Mouse (Mus musculus) ES-E14 (cell line): Measurements from ENCODE around the gene Zfp57. TPM values are rescaled to one million over a fixed set of nuclear protein-coding genes. Genes with fewer than 3 reads are reported as not detected.

Source experiments
- DNase-seq: peaks from one replicate; pipeline ENCODE4 v3.0.0-alpha.2; 2013; ENCODE audit warnings: low read depth, low spot score
- H3K27ac ChIP-seq: 2 replicates; pipeline ENCODE4 v1.5.1; 2012; ENCODE audit warnings: low read depth, mild to moderate bottlenecking, low read length, moderate library complexity, mixed read lengths; ENCODE audit not compliant: poor library complexity, insufficient read depth, severe bottlenecking
- H3K36me3 ChIP-seq: 2 replicates; pipeline ENCODE4 v1.6.1; 2012; ENCODE audit warnings: mild to moderate bottlenecking, low read length, moderate library complexity, mixed read lengths; ENCODE audit not compliant: control insufficient read depth, poor library complexity, insufficient read depth, severe bottlenecking
- H3K4me1 ChIP-seq, 2 experiments: fragments of 150-350 bp in 1 of 2; sonication (generic) in 1 of 2; 2 replicates each; pipeline ENCODE4 v1.6.1; 2012; ENCODE audit warnings: low read length in 2 of 2, mild to moderate bottlenecking in 1 of 2, mixed read lengths in 1 of 2; ENCODE audit not compliant: control insufficient read depth in 2 of 2, insufficient read depth in 2 of 2, poor library complexity in 1 of 2
- H3K4me3 ChIP-seq, 2 experiments: fragments of 150-350 bp in 1 of 2; sonication (generic) in 1 of 2; 2 replicates each; pipeline ENCODE4 v1.5.1; 2012; ENCODE audit warnings: low read length in 2 of 2, low read depth in 1 of 2, mild to moderate bottlenecking in 1 of 2, mixed read lengths in 1 of 2; ENCODE audit not compliant: insufficient read depth in 1 of 2, poor library complexity in 1 of 2, severe bottlenecking in 1 of 2
- H3K9ac ChIP-seq: 2 replicates; pipeline ENCODE4 v1.6.1; 2012; ENCODE audit warnings: low read depth, mild to moderate bottlenecking, low read length, mixed read lengths; ENCODE audit not compliant: poor library complexity, insufficient read depth, severe bottlenecking
- H3K9me3 ChIP-seq: fragments of 150-350 bp; sonication (generic); 2 replicates; pipeline ENCODE4 v1.6.1; 2012; ENCODE audit warnings: low read depth, mild to moderate bottlenecking, low read length; ENCODE audit not compliant: control insufficient read depth, insufficient read depth
- CHD2 ChIP-seq: IDR thresholded peaks from 2 replicates; pipeline ENCODE4 v1.6.1; 2014; ENCODE audit warnings: mild to moderate bottlenecking, low read depth, low read length, inconsistent platforms
- HCFC1 ChIP-seq: IDR thresholded peaks from 2 replicates; pipeline ENCODE4 v1.6.1; 2012; ENCODE audit warnings: low read length, inconsistent platforms, borderline replicate concordance; ENCODE audit not compliant: insufficient read depth
- MAFK ChIP-seq: IDR thresholded peaks from 2 replicates; pipeline ENCODE4 v1.6.1; 2014; ENCODE audit warnings: mild to moderate bottlenecking, low read depth, low read length, inconsistent platforms; ENCODE audit not compliant: insufficient read depth
- ZC3H11A ChIP-seq: IDR thresholded peaks from 2 replicates; pipeline ENCODE4 v1.6.1; 2012; ENCODE audit warnings: low read depth, mild to moderate bottlenecking, inconsistent platforms, low read length, borderline replicate concordance
- ZNF384 ChIP-seq: IDR thresholded peaks from 2 replicates; pipeline ENCODE4 v1.6.1; 2012; ENCODE audit warnings: low read depth, low read length, inconsistent platforms
- in situ Hi-C, 2 experiments: fragments of 600-800 bp; cut with MboI; formaldehyde crosslinking; loops; one replicate each; pipeline ENCODE4 v1.15.1; 2025; ENCODE audit warnings: low sequenced_read_pairs in 2 of 2, inconsistent platforms in 1 of 2; ENCODE audit not compliant: unreplicated experiment in 2 of 2
- total RNA-seq: library from RNA; depleted of rRNA; stranded (reverse); fragments of 300-350 nt; gene quantifications from 2 replicates; pipeline ENCODE4 v1.2.3, GENCODE M21; 2012

Gene Zfp57
- total RNA-seq, 1 experiment, result 360 TPM

DNA sequence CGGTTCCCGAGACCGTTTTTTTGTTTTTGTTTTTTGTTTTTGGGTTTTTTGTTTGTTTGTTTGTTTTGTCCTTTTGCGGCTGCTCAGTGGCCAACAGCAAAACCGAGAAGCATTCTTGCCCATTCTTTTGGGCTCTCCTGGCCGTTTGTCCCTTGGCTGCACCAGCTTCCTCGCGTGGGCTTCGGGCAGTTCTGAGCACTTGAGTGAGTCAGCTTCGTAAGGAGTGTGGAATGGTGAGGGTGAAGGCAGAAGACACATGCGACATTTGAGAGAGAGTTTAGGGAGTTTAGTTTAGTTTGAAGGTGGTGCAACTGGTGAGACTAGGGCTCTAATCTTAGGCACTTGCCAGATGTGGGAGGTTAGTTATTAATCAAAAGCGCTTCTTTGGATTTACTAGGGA, 42.1 kb upstream of the Zfp57 start:
- peak overlapping the region; percentile 32 for H3K27ac ChIP-seq

DNA sequence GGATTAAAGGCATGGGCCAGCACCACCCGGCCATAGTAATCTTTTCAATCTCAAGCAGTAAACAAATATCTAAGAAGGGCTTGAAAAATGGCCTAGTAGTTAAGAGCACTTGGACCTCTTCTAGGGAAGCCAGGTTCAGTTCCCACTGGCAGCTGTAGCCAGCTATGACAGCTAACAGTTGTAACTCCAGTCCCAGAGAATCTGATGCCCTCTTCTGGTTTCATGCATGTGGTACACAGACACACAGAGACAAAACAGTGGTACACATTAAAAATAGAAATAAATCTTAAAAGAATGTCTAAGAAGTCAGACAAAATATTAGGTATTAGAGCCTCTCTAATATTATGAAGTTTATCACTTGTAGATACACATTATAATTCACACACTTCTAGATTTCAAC, 39.8 kb upstream of the Zfp57 start:
- H3K4me1 ChIP-seq, result peaks cover 2 to 4% of the 10 kb centered on the region in 2 experiments; a peak in 1 of 4 replicates
- DNase-seq, result no peak
- in situ Hi-C loops, result no loop called here
- no peak overlapping the region for H3K27ac ChIP-seq
- H3K9me3 ChIP-seq, result no peaks in the 10 kb centered on the region
- no peak for TF ChIP-seq CHD2
- no peak overlapping the region for H3K9ac ChIP-seq
- H3K36me3 ChIP-seq, result no peaks in the 10 kb centered on the region; the same call in 1 of the 2 replicates
- H3K4me3 ChIP-seq, result no peak overlapping the region

More for the DNA sequence above, 42.1 kb upstream of the Zfp57 start:
- Histone ChIP-seq H3K4me3 (peak overlapping the region; percentile 85 to 88), H3K4me1 (peaks cover 2 to 4% of the 10 kb centered on the region in 2 experiments; a peak in 1 of 4 replicates), H3K9me3 (no peaks in the 10 kb centered on the region), H3K36me3 (no peaks in the 10 kb centered on the region), H3K9ac (peak overlapping the region; percentile 85)
- TF ChIP-seq CHD2 (no peak), ZC3H11A (no peak), HCFC1 (no peak), MAFK (no peak), ZNF384 (no peak)
- no peak for DNase-seq
- in situ Hi-C loops, result no loop called here

DNA sequence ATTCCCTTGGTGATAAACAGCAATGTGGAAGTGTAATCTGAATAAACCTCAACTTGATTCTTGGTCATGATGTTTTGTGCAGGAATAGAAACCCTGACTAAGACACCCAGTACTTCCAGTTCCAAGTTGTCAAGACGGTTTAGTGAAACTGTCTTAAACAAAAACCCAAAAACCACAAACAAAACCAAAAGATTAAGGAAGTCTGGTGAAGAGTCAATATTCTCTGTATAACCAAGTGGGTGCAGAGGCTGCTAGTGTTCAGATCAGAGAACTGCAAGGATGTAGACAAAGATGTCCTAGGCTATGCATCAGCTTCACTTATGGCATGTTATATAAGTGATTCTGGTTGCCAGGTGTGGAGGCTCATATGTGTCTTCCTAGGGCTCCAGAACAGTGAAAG, 34.1 kb upstream of the Zfp57 start:
- Histone ChIP-seq H3K9me3 (no peaks in the 10 kb centered on the region), H3K9ac (no peak overlapping the region), H3K36me3 (peaks cover 13% of the 10 kb centered on the region), H3K27ac (no peak overlapping the region), H3K4me1 (peaks cover 5 to 8% of the 10 kb centered on the region in 2 experiments; a peak in 2 of 4 replicates), H3K4me3 (no peak overlapping the region)
- in situ Hi-C loops, result no loop called here
- TF ChIP-seq ZC3H11A, result no peak
- TF ChIP-seq CHD2, result no peak
- no peak for TF ChIP-seq MAFK
- DNase-seq, result no peak

DNA sequence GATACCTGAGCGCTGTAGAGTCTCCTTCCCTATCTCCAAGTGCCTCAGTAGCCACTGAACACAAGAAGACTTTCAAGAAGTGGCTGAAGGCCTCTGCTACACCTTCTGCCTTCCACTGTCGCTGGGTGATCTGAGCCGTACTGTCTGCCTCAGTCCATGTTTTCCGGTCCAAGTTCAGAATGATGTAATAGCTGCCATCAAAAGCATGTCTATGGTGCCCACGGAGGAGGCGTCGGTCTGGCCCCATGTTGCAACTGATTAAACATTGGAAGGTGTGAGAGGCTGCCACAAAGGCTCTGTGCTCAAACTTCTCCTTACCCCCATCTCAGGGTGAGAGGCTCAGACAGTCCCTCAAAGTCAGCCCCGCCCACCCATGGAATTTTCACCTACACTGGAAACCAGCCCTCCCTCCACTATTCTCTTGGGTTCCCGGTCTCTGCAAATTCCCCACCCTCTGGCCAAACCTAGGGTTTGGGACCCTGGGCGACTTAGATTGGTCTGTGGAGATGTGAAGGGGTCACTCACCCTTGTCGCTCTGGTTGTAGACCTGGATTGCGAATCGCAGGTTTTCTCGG, 30.6 kb upstream of the Zfp57 start:
- peaks cover 27 to 36% of the 10 kb centered on the region in 2 experiments for H3K4me1 ChIP-seq
- peak overlapping the region; percentile 85 for H3K9ac ChIP-seq
- peaks cover 13% of the 10 kb centered on the region for H3K36me3 ChIP-seq
- in situ Hi-C loops, result no loop called here
- peak overlapping the region; percentile 28 to 63 for H3K4me3 ChIP-seq
- H3K27ac ChIP-seq, result peak overlapping the region; percentile 91
- TF ChIP-seq HCFC1 (no peak), ZC3H11A (no peak), CHD2 (no peak)
- DNase-seq, result no peak
- no peaks in the 10 kb centered on the region for H3K9me3 ChIP-seq

DNA sequence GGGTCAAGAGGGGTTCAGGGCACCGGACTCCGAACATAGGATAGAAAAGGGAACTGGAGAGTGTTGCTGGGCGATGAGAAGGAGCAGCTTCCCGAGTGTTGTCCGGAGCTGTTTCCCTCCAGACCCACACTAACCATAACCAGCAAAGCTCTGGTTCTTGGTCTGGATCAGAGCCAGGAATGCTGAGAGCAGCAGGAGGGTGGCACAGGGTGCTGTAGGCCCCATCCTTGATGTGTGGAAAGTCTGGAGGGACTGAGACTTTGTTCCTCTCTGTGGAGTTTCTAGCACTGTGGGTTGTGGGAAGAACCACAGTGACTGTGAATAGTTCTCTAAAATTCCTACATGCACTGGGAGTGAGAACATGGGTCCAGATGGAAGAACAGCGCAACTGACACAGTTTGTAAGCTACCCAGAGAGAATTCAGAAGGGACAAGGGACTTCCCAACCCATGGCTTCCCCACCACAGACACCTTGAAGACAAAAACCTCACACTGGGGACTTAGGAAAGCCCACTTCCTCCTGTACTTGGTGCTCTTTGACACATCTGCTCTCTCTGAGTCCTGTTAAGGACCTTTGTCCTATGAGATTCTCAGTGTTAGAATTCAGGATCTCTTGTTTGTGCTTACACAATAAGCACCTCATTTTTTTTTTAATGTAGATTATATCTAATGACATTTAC, 29.7 kb upstream of the Zfp57 start:
- no peaks in the 10 kb centered on the region for H3K9me3 ChIP-seq
- H3K4me3 ChIP-seq, result peak overlapping the region; percentile 28 to 63
- H3K4me1 ChIP-seq, result peaks cover 31 to 42% of the 10 kb centered on the region in 2 experiments
- no peak for TF ChIP-seq MAFK
- no peak for TF ChIP-seq CHD2
- no peak for TF ChIP-seq HCFC1
- TF ChIP-seq ZC3H11A, result no peak
- no peak for TF ChIP-seq ZNF384
- in situ Hi-C loops, result no loop called here
- DNase-seq, result no peak
- peak overlapping the region; percentile 85 for H3K9ac ChIP-seq
- peaks cover 13% of the 10 kb centered on the region for H3K36me3 ChIP-seq
- H3K27ac ChIP-seq, result peak overlapping the region; percentile 91
